Mouse (Mus musculus) urinary bladder, postnatal 25 days (tissue): ENCODE measurements around the gene Ramac.

Experiments
- DNase-seq: peaks from one replicate; pipeline ENCODE4 v3.0.0; 2022; ENCODE audit warnings: low spot score

Gene Ramac

DNA sequence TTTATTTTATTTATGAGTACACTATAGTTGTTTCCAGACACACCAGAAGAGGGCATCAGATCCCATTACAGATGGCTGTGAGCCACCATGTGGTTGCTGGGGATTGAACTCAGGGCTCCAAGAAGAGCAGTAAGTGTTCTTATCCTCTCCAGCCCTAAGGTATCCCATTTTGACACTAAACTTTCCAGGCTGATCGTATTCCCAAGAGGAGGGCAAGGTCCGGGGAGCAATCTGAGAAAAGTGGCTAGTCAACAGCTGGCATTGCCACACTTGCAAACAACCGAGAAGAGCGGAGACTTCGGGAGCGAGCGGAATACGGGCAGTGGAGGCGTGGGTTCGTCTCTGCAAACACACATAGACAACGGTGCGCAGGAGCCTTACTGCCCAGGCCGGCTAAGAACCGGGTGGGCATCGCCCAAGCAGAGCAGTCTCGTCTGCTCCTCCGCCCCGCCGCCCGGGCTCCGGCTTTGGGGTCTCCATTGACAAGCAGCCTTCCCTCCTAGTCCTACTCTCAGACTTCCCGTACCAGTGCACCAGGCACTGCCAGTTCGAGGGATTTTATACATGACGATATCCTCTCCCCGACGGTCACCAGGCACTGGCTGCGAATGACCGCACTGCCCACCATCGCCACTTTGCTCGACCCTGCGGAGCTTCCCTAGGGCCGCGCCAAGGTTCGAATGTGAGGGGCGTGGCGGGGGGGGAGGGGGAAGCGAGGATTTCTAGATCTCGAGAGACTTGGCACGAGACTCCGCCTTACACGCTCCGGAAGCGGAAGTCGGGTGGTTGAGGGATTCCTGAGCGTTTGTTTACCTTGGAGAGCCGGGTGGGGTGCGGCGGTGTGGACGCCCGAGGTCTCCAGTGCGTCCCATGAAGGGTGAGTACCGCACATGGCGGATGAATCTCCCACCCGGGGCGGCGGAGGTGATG, at the start of gene Ramac:
Ramac (plus strand) TSS at position 746 of the 930 bp plus-strand sequence.
- peak; percentile 82 for DNase-seq

DNA sequence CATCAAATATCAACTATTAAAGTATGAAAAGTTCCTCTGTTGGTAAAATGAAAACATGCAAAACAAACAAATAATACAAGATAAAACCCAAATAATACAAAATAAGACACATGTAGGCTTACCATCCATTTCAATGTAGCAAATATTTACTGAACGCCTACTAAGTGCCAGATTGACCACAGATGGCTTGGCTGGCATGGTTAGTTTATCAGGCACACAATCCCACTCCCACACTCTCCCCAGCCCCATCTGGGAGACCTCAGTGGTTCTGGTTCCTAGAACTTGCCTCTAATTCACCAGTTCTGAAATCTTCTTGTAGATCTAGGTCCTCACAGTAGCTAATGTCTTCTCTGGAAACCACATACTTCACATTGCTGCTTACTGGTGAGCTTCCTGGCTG, 44.1 kb upstream of the Ramac start:
- no peak for DNase-seq

DNA sequence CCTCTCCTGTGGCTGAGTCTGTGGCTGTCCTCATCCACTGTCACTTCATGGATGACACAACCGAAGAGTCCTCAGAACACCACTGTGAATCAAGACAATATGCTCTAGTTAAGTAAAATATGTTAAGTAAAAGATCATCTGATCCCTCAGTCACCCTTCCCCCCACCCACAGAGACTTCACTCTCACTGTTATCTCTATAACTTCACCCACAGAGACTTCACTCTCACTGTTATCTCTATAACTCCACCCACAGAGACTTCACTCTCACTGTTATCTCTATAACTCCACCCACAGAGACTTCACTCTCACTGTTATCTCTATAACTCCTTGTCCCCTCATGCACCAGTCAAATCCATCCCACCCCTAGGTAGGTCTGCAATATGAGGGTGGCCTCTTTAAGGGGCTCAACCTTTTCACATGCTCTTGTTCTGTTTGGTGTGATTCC, 43.5 kb upstream of the Ramac start:
- no peak for DNase-seq

DNA sequence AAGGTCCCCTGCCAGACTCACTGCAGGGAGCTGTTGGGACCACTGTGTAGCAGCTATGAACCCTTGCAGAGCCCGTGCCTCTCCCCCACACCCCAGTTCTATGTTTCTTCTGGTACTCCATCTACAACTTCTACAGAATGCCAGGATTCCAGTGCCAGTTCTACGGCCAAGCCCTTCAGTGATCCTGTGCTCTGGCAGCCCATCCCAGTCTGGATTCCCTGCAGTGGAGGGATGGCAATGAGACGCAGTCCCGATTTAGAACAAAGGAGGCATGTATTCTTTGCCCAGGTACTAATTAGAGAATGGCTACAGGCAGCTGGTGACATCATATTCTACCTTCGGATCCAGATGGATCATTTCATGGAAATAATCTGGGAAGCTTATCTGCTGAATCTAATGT, 41.5 kb upstream of the Ramac start:
- no peak for DNase-seq

DNA sequence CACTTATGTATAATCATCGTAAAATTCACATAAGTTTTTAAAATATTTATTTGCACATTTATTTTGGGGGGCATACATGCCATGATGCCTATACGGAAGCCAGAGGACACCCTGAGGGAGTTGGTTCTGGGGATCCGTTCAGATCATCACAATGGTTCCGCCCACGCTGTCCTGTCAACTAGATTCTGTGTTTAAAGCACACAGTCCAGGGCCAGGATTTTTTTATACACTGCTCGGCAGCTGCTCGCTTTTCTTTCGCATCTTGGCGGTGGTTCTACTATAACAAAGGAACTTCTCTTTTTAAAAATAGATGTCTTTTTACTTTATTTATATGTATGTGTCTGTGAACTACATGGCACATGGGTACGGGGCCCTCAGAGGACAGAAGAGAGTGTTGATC, 38.9 kb upstream of the Ramac start:
- DNase-seq, result no peak

DNA sequence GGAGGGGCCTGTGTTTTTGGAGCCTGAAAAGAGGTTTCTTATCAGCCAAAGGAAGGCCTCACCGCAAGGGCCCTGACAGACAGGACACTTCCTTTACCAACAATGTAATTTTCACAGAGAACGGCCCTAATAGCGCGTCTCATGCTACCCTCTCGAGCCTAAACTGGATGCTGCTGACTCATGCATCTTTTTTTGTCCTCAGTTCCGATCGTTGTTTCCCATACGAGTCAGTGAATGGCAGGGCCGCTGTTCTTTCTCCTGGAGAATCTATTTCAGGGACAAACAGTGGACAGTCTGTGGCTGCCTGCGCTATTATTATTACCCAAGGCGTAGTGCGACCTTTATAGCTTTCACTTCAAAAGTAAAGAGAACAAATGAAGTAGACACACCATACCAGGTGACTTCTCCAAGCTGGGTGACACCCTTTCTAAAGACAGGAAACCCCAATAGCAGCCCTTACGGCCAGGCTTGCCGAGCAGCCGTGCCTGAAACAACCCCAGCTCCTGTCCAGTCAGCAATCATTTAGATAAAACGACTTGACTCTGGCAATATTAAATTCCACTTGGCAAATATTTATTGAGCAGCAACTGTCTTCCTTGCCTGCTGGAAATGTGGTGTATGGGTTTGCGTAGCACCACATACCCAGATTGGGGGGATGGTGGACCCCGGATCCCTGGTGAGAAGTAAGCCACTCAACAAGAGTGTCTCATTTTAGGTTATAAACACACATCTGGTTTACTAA, 36.6 kb upstream of the Ramac start:
- no peak for DNase-seq

DNA sequence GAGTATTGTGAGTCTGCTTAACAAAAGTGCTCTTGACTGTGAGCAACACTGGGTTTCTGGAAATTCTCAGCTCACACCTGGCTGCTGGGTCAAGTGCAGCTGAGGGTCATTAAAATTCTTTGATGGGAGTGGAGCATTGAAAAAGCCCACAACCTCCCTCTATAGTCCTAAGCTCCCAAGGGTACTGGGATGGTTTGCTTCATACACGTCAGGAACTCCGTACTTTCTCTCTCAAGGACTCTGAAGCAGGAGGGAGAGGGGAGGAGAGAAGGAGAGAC, 36.1 kb upstream of the Ramac start:
- no peak for DNase-seq

DNA sequence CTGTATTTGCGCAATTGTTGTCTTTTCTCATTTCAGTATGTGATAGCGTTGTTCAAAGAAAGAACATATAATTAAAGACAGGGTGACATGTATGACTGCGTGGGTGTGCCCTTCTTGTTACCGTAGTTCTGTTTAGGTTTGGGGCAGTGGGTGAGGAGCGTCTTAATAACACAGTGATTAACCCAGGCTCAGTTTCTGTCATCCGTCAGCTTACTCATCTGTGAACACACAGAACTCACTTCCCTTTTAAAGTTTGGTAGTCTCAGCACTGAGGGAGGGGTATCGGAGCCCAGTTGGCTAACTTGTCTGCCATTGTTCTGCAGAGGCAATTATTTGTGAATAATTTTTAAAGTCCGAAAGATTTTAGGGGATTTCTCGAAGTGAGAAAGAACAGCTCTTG, 35.0 kb upstream of the Ramac start:
- DNase-seq, result no peak

DNA sequence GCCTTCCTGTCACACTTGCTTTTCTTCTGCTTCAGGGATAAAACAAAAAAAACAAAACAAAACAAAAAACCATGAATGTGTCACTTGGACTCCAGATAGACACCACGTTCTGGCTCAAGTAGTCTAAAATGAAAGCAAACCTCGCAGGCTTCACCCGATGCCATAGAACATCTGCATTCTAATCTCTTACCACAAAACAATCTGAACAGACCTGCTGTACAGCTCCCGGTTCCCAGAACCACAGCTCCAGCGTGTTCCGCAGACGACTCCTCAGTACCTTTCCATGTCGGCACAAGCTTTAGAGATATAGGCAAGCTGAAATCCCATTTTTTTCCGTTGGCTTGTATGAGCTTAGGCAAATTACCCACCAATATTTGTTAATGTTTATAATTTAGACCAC, 32.9 kb upstream of the Ramac start:
- no peak for DNase-seq

DNA sequence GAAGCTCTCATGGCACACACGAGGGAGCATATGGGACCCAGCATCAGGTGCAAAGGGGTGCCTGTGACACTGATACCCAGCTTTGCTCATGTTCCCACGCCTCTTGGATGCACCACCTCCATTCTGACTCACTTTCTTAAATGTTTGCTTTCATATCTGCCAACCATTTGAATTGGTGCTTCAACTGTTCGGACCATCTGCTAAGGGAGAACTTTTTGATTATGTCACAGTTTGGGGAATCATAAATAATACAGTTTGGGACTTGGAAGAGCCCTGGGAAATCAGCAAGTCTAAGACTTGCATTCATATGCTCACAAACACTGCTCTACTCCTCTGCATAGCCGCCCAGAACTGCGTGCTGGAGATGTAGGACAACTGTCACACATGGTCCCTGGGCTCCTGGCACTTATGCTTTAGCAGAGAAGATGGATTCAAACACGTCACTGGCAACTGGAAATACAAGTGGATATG, 31.5 kb upstream of the Ramac start:
- no peak for DNase-seq

DNA sequence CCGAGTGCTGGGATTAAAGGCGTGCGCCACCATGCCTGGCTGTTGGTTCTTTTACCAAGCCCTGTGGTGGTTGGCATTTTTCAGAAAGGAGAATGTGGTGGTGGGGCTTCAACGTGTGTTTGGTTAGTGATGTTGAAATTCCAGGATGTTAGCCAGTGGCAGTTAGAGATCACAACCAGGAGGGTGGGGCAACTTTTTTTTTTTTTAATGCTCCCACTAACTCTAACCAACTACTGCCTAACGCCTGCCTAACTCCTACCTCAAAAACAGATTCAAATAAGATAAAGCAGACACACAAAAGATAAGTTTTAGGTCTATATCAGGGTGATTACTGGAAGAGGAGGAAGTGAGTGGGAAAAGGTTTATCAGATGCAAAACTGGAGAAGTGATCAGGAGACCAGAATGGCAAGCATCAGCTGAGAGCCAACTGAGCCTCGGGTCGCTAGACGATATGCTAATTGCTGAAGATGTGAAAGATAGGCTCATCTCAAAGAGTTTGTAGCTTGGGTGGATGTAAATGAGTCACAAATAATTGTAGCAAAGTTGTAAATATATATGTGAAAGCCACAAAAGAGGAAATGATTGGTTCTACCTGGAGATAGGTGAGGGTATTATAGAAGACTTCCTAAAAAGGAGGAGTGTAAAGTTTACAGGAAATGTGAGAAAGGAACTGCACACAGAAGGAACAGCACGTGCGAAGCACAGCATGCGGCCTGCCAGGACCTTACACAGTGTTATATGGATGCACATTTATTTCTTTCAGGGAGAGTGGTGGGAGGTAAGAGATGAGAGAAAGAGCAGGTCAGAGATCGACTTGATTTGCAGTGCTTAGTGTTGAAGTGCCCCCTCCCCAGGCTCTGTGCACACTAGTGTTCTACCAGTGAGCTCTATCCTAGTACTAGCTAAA, 30.3 kb upstream of the Ramac start:
- no peak for DNase-seq

DNA sequence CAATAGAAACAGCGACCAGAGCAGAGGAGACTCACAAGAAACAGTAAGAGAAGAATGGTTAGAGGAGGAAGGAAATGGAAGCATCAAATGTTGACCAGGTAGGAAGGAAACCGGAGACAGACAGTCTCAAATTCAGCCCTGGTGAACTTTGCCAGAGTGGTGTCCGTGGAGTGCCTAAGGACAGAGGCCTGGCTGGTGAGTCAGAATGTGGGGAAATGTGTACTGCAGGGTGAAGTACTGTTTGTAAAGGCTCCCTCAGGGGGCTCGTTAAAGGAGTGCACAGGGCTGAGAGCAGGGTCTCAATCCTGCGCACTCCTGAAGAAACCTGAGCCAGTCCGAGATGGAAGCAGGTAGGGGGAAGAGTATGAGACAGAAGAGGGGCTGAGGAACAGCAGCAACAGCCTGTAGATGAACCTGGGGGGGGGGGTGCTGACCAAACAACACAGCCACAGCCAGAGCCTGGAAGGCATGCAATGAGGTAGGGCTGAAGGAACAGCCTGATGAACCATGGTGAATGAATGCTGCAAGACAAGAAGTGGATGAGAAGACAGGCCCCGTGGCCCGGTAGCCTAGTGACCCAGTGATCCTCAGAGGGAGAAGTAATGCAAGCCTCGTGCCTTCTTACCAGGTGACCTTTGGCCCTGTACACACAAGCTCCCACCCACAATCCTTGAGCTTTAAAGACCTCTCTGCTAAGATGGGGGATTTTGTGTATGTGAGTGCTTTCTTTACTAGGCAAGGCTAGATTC, 27.3 kb upstream of the Ramac start:
- DNase-seq, result peak; percentile 13

DNA sequence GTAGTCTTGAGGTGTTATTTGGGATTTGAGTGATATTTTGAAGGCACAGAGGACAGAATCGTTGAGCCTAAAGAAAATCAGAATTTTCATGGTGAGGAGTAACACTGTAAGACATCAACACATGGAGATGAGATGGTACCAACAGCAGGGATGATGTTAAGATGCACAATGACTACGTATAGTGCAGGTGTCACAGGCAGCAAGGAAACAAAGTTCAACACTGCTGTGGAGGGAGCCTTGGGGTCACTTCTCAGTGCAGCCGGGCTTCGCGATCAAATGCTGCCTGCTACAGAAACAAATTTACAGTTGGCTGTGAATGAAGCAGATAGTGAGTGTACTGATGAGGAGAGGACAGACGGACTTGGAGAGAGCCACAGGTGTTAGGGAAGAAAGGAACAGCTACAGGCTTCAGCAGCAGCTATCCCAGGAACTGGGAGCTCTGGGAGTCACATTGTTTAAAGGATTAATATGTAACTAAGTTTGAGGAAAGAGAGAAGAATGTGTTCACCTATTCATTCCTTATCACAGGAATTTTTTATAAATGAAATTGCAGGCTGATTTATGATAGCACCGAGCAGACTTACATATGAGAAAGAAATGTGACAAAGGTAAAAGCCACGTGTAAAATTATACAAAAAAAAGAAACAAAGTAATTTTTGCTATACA, 23.9 kb upstream of the Ramac start:
- DNase-seq, result no peak

DNA sequence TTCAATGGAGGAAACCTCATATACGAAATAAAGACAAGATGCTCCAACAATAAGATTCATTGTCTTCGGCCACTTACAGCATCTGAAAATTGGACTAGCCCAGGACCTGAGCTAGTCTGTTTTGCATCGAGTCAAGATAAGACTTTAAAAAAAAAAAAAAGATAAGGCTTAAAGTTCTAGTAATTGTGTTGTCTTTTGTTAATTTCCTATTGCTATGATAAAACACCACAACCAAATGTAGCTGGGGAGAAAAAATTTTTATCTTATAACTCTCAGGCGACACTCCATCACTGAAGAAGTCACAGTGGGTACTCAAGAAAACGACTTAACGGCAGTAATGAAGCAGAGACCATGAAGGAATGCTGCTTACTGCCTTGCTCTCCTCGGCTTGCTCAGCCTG, 22.7 kb upstream of the Ramac start:
- DNase-seq, result no peak

DNA sequence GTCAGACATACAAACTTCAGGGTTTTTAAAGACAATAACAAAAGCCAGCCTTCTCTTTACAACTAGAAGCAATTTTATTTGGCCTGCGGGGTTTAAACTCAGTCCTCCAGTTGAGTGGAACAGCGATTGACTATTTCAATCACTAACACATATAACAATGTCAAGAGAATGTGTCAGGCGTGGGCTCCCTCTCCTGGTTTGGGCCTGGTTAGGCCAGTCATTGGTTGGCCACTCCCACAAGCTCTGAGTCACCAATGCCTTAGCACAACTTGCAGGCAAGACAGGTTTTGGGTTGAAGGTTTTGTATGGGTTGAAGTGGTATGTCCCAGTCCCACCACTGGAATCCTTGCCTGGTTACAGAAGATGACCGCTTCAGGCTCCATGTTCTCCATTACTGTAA, 18.6 kb upstream of the Ramac start:
- no peak for DNase-seq

DNA sequence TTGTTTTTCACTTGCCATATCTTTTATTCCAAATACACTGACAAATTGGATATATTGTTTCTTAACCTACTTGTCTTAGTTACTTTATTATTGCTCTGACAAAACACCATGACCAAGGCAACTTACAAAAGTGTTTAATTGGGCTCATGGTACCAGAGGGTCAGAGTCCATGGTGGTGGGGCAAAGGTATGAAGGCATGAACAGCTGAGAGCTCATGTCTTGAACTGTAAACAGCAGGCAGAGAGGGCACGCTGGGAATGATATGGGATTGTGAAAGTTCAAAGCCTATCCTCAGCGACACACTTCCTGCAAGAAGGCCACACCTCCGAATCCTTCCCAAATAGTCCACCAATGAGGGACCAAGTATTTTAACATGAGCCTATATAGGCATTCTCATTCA, 14.8 kb upstream of the Ramac start:
- DNase-seq, result no peak

DNA sequence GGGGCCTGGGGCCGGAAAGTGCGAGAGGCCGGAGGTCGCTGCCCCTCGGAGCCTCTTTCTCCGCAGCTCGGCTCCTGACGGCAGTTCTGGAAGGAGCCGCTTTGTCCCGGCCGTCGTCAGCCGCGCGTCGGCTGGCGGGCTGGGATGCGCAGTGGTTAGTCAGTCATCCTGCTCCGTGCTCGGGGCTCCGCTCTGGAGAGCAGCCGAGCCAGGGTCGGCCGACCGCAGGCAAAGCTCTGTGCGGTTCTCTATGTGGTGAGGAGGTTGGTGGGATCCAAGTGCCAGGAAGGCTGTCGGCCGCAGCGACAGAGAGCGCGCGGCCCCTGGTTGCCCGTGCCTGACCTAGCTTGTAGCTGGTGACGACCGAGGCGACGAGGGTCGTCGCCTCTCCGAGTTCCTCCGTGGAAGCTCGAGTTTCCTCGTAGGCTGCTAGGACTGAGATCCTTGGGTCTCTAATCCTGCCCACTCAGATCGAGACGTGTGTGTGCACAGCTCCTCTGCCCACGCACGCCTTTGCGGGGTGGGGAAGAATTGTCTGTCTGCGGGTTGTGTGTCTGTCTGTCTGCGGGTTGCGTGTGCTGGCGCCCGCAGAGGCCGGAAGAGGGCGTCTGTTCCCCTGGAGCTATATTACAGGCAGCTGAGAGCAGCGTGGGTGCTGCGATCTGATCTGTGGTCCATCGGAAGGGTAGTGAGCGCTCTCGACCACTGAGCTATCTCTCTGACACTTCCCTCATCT, 553 bp downstream of the Ramac start:
- DNase-seq, result peak; percentile 12

DNA sequence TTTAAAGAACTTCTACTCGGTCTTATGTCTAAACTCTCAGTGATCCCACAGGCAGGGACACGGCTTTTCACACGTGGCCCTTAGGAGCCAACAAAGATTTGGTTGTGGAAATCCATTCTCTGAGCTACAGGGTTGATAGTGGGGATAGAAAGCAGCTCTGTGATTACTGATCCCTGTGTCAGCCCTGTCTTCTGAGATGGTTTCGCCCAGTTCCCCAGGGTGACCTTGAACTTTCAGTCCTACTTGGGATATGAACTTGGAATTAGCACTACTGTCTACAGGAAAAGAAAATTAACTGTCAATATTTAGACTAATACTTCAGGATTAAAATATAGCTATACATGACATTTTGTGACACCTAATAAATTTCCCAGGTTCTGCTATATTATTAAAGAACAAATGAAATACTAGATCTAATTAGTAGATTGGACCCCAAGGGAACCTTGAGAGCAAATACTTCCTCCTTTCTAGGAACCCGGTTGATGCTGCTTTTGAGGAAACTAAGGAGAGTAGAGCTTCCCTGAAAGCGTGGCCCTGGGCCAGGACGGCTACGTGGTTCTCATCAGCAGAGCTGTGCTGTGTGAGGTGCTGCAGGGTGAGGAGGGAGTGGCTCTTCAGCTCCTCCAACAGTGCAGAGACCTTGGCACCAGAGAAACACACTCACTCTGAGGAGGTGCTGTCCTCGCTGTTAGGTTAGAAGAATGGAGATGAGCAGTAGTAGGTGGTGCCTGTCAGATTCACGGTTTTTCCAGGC, 10.2 kb downstream of the Ramac start:
- no peak for DNase-seq

DNA sequence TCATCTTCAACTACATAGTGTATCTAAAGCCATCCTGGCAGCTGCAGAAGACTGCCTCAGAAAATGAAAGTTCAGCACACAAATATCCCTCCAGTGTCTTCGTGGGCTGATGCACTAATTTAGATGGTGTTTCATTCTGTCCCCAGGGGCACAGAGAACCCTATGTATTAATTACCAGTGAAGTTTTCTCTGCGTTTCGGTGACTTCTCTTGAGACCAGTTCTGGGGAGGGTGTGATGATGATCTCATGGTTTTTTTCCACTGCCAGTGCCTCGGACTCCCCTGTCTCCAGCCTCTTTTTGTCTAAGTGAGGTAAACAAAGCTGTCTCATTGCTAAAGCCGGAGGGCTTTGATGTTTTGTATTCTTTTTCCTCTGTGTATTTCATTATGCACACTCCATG, 12.6 kb downstream of the Ramac start:
- DNase-seq, result no peak
